ENCODE assay signal across 12 mouse cellular contexts in the genomic region with DNA sequence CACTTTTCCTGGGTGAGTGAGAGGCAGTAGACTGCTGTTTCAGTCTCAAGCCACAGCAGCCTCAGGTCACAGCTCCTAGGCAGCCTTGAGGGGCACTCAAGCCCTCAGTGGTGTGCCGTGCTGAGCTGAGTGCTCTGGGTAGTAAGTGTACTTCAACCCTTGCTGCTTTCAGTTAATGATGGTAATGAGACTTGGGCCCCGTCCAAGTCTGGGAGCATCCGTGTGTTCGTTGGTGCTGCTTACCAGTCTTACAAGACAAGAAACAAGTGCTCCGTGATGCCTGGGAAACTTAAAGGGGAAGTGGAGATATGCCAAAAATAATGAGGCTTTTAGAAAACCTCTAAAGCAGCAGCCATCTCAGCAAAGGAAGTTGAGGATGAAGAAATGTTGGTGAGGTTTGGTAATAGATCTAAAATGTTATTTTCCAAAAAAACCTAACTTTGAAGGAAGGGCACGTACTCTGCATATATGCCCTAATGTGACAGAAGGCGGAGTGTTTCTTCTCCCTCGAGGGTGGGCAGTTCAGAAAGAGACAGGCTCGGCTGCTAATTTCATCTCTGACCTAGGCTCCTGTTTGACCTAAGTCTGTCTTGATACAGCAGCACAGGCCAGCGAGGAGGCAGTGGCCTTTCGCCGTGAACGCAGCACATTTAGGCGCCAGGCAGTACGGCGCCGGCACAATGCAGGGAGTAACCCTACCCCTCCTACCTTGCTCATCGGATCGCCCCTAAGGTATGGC.
DNase-seq lines count a peak whose midpoint lies in the region; ATAC-seq and TF ChIP-seq lines count a peak whose summit lies in the region.
"Had no signal": no experiment of that assay in that cellular context is flagged by ENCODE, and none has a peak within 500 bp of the region (broad histone marks: within the 10 kb centered on the region; RNA-seq: fewer than 3 reads in every experiment).

No protein-coding gene starts in this region.

- WGBS in heart, embryonic 11.5 days (ENCODE audit: insufficient replicate concordance), result 78% methylated on average over 19 of the region's 19 CpGs
- 59% methylated on average over 19 of the region's 19 CpGs for WGBS in lung, postnatal 0 days

- H3K27me3 ChIP-seq in heart, embryonic 11.5 days (ENCODE audit: control insufficient read depth, insufficient read depth, low read length), result no peaks in the 10 kb centered on the region
- H3K27me3 ChIP-seq in lung, postnatal 0 days (replicated peaks; ENCODE audit: insufficient read depth, low read length), result no peaks in the 10 kb centered on the region
- H3K27me3 ChIP-seq: heart, embryonic 13.5 days; neural tube, embryonic 13.5 days had no signal

- peak; percentile 17 for DNase-seq in heart, adult 8-10 months (ENCODE audit: low spot score)
- peak; percentile 70 for DNase-seq in 416B (ENCODE audit: low read depth)
- peak; percentile 18 for DNase-seq in c-Kit-positive CD71-negative TER-119-negative erythroid progenitor cells, embryonic 14.5 days (ENCODE audit: low read depth)
- DNase-seq in lung, postnatal 0 days (ENCODE audit: low spot score), result peak; percentile 62
- DNase-seq in frontal cortex, postnatal 36 days (ENCODE audit: low spot score in 2 of 2), result no peak
- DNase-seq in left cerebral cortex, postnatal 10 days (ENCODE audit: extremely low spot score in 1 of 2, low spot score in 2 of 2), result no peak
- DNase-seq: adrenal gland, postnatal 14 days; liver had no signal

- no peak overlapping the region for H3K4me2 ChIP-seq in heart, embryonic 11.5 days
- 0 out of 2 replicates have a peak overlapping the region, but pooled peaks have one; percentile 11 for H3K4me2 ChIP-seq in lung, postnatal 0 days (replicated peaks; ENCODE audit: low read depth, low read length)
- H3K4me2 ChIP-seq: heart, embryonic 13.5 days; neural tube, embryonic 13.5 days had no signal

- no peaks in the 10 kb centered on the region for H3K9me3 ChIP-seq in heart, embryonic 11.5 days (replicated peaks; ENCODE audit: control insufficient read depth, low read length)
- H3K9me3 ChIP-seq in lung, postnatal 0 days (ENCODE audit: low read length), result no peaks in the 10 kb centered on the region
- H3K9me3 ChIP-seq: heart, embryonic 13.5 days; neural tube, embryonic 13.5 days had no signal

- no peak overlapping the region for H3K4me3 ChIP-seq in heart, embryonic 11.5 days (ENCODE audit: low read depth, low read length)
- H3K4me3 ChIP-seq in lung, postnatal 0 days (ENCODE audit: low read depth, low read length), result no peak overlapping the region
- H3K4me3 ChIP-seq: heart, embryonic 13.5 days; neural tube, embryonic 13.5 days had no signal

- TF ChIP-seq CTCF in lung, postnatal 0 days (IDR thresholded peaks at IDR 0.05), result no peak

- intact Hi-C loops in left cerebral cortex, postnatal 10 days (cut with DNase I), result no loop called here

- H3K27ac ChIP-seq in heart, embryonic 11.5 days (ENCODE audit: low read depth, low read length), result no peak overlapping the region
- peak overlapping the region; percentile 51 for H3K27ac ChIP-seq in lung, postnatal 0 days (ENCODE audit: low read length)
- H3K27ac ChIP-seq: heart, embryonic 13.5 days; neural tube, embryonic 13.5 days had no signal

- ATAC-seq in heart, embryonic 11.5 days (replicated peaks; ENCODE audit: insufficient number of reproducible peaks, low FRiP score, low TSS enrichment), result no peak
- ATAC-seq in lung, postnatal 0 days, result peak; percentile 79
- ATAC-seq in erythroblast, adult 5-6 weeks (replicated peaks; ENCODE audit: low FRiP score, poor library complexity, severe bottlenecking), result no peak

- H3K9ac ChIP-seq in heart, embryonic 11.5 days (ENCODE audit: low read depth, low read length), result no peak overlapping the region
- H3K9ac ChIP-seq in lung, postnatal 0 days (replicated peaks; ENCODE audit: low read depth), result no peak overlapping the region
- H3K9ac ChIP-seq: heart, embryonic 13.5 days; neural tube, embryonic 13.5 days had no signal

- H3K36me3 ChIP-seq in heart, embryonic 11.5 days (ENCODE audit: control insufficient read depth, insufficient read depth, low read length), result no peaks in the 10 kb centered on the region
- no peaks in the 10 kb centered on the region for H3K36me3 ChIP-seq in lung, postnatal 0 days (ENCODE audit: insufficient read depth, low read length)
- H3K36me3 ChIP-seq: neural tube, embryonic 13.5 days had no signal

- peaks cover 12% of the 10 kb centered on the region; the same call in 1 of the 2 replicates for H3K4me1 ChIP-seq in heart, embryonic 11.5 days (ENCODE audit: control insufficient read depth, insufficient read depth, low read length)
- H3K4me1 ChIP-seq in lung, postnatal 0 days (ENCODE audit: insufficient read depth, low read depth, low read length), result peaks cover 4% of the 10 kb centered on the region; the same call in 1 of the 2 replicates

- TF ChIP-seq EP300 in lung, postnatal 0 days (IDR thresholded peaks at IDR 0.05), result no peak

Comparison
In these comparisons a context has a peak if more than half of its experiments do, and no peak if none do; other contexts are left out.
1. DNase-seq: peak in heart, adult 8-10 months (single experiment), 416B (single experiment), c-Kit-positive CD71-negative TER-119-negative erythroid progenitor cells, embryonic 14.5 days (single experiment) and lung, postnatal 0 days (single experiment); none in frontal cortex, postnatal 36 days (0 of 2) and left cerebral cortex, postnatal 10 days (0 of 2).